Mouse (Mus musculus) telencephalon, adult 2 months (tissue): ENCODE measurements around the gene Gkn2.
A peak's percentile ranks its signal among the peaks of the same experiment; 100 is the strongest.

Experiments
- DNase-seq: peaks from one replicate; pipeline ENCODE4 v3.0.0-alpha.2; 2011; ENCODE audit warnings: low read depth, low spot score

Gene Gkn2

GRCm38 (mm10) chr6:87373057-87373456 lies at the start of gene Gkn2:
Gkn2 (plus strand) TSS chr6:87373357.
- no peak for DNase-seq

GRCm38 (mm10) chr6:87323381-87323780 lies 49.8 kb upstream of the Gkn2 start:
- no peak for DNase-seq

DNA sequence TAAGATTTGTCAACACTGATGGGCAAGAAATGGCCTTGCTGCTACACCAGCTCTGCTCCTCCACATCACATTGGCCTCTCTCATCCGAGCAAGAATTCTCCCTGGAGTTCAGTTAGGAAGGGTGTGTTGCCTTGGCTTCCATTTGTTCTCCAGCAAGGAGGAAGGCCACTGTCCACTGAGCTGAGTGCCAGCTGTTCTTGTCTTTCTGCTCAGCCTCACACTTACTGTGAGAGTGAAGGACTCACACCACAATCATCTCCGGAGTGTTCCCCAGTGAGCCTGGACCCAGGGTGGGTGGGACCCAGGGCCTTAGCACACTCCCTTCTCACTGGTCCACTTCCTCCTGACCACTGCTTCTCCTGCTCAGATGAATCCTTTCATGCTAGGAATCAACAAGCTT lies 46.2 kb upstream of the Gkn2 start:
- no peak for DNase-seq

GRCm38 (mm10) chr6:87328265-87329173 lies 44.6 kb upstream of the Gkn2 start:
- DNase-seq = no peak

DNA sequence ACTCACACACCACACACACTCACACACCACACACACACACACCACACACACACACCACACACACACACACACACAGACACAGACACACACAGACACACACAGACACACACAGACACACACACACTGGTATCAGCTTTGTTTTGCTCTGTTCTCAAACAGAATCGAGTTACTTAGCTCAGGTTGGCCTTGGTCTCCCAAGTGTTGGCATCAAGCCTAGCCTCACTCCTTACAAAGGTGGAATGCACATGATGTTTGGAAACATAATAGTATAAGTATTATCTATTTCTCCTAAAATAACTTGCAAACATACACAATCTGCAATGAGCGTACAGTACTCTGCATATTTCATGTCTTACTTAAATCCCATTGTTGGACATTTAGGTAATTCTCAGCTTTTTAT lies 40.8 kb upstream of the Gkn2 start:
- no peak for DNase-seq

DNA sequence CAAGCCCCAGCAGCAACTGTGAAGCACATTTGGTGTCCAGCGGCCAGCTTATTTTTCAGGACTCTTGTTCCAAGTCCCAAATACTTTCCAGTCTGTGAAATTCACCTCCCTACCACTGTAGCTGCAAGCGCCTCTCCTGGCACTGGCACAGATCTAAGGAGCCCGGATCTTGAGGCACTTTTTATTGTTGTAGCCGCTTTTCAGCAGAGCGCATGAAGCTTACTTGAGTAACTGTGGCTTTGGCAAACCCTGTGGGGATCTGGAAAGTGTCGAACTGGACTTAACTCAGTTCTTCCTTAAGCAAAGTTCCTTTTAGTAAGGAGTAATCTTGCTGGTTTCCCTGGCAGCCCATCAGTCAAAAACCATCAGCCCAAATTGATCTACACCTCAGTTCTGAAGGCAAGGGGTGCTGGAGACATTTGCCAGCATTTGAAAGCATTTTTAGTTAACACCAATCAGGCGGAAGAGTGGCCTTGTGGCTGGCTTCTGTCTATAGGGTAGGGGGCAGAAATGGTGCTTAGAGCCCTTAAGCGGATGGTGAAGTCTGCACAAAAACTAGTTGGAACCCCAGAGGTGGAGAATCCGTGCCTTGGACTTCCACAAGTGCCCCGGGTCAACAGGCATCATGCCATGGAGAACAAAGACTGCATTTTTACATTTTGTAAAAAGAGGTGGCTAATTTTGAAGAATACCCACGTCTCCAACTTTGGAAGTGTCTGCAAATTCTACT lies 38.6 kb upstream of the Gkn2 start:
- peak; percentile 58 for DNase-seq

DNA sequence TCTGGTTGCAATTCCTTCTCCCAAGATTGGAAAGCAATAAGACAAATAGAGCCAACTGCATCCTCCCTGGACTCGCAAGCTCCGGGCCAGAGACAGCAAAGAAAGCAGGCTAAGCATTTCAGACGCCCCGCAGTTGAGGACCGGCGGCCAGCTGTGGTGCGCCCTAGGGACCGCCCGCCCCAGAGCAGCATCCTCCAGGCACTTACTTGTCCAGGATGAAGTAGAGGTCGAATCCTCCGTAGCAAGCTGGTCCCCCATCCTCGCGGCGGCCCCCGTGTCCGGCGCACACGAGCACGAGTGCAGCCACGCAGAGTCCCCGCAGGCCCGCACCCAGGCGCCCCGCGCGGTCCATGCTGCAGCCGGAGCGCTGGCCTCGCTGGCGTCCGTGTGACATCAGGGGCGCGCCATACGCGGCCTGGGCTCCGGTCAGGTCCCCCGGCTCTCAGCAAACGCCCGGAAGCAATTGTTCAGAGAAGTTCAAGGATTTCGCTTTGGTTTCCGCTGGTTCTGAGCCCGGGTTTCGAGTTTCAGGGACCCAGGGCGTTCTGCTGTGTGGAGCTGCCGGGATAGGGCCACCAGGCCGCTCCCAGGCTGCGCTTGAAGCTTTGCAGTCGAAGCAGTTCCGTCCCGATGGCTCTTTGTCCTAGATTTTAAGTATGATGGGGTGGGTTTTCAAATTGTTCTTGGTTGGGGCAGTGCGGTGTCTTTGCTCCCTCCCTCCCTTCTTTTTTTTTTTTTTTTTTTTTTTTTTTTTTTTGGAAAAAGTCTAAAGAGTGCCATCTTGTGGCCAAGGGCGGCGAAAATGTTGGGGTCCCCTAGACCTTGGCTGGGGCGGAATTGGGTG lies 37.8 kb upstream of the Gkn2 start, which contains the start of gene Antxr1:
TSS of gene Antxr1 (minus strand) at position 731 of the 844 bp plus-strand sequence.
- DNase-seq = no peak

DNA sequence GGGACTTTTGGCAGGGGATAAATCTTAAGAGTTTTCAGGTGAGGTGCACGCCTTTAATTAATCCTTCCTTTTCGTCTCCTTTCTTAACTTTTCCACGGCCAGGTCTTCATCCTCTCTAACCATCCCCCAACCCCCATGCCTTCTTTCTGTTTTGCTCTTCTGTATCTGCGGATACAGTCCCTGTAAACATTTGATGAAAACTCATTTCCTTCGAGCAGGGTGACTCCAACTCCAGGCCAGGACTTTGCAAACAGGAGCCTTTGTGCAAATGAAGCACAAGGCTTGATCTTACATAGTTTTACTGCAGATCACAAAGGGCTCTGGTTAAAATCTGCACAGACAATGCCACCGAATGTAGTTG lies 37.2 kb upstream of the Gkn2 start:
- no peak for DNase-seq

GRCm38 (mm10) chr6:87350829-87351228 lies 22.3 kb upstream of the Gkn2 start, which contains the start of gene Gkn1:
Gkn1 (minus strand) TSS chr6:87350942.
- DNase-seq = no peak

- peak; percentile 36 for DNase-seq
These were observed 18.7 kb upstream of the Gkn2 start for GRCm38 (mm10) chr6:87354441-87354840.

- peak; percentile 50 for DNase-seq
These were observed 3.9 kb upstream of the Gkn2 start for GRCm38 (mm10) chr6:87369223-87369622.

- no peak for DNase-seq
These were observed 11.0 kb downstream of the Gkn2 start for GRCm38 (mm10) chr6:87383926-87384691.

DNA sequence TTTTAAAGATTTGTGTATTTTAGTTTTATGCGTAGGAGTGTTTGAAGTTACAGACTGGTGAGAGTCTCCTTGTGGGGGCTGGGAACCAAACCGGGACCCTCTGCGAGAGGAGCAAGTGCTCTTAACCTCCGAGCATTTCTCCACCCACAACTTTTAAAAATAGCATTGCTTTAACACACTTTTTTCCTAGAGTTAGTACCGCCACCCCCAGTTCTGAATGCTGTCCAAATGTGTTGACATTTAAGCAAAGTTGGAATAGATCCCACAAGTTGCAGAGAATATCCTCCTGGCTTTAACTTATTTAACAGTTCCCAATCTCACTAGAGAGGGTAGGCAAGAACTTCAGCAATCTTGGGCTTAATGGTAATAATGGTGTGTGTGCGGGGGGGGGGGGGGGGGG lies 11.6 kb downstream of the Gkn2 start:
- peak; percentile 50 for DNase-seq

DNA sequence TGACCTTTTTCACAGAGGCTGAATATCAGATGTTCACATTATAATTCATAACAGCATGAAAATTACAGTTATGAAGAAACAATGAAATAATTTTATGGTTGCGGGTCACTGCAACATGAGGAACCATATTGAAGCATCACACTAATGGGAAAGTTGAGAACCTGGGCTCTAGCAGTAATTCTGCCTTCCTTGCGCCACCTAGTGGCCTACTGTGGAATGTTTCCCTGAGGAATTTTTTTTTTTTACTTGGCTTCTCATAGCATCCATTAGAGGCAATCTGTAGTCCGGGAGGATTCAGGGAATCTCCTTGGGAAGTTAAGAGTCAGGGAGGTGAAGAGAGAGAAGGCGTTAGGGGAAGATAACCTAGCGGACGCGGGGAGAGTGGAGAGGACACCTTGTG lies 13.0 kb downstream of the Gkn2 start:
- DNase-seq = peak; percentile 43

- no peak for DNase-seq
These were observed 13.5 kb downstream of the Gkn2 start for GRCm38 (mm10) chr6:87386681-87387080.

- no peak for DNase-seq
These were observed 15.7 kb downstream of the Gkn2 start, which contains the start of gene Gkn3 for GRCm38 (mm10) chr6:87388877-87389276. Gkn3 (minus strand) TSS chr6:87388935.

GRCm38 (mm10) chr6:87389455-87389989 lies 16.4 kb downstream of the Gkn2 start:
- DNase-seq = no peak

GRCm38 (mm10) chr6:87393466-87394205 lies 20.5 kb downstream of the Gkn2 start:
- no peak for DNase-seq

DNA sequence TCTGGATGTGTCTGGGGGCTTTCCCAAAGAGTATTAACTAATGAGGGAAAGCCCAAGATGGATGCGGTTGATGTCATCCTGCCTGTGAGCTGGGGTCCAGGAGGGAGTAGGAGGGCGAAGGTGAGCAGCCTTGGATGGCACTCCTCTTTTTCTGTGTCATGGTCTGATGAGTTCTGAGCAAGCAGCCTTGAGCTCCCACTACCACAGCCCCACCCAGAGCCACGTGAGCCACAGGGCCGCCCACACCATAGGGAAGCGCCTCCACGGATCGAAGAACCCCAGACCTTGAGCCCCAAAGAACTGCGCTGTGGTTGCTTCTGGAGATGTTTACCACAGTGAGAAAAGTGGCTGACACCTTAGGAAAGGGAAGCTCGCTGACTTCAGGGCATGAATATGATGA lies 21.6 kb downstream of the Gkn2 start:
- DNase-seq = no peak

DNA sequence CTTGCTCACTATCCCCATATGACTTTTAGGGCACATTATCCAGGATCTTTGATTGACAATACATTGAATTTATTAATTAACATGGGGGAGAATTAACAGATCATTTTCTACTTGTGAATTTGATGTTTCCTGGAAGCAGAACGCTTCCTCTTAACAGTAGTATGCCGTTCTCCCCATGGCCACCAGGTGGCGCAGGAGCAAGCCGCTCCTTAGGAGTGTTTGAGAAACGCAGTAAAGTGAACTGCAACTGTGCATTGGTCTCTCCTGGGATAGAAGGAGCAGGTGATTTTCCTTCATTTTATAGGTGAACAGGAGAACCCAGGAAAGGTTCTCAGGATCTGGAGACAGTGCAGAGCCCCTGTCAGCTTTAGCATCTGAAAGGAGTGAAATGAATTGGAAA lies 26.0 kb downstream of the Gkn2 start:
- no peak for DNase-seq
